Mouse (Mus musculus): ENCODE data around the gene A630076J17Rik. TPM values are rescaled to one million over a fixed set of nuclear protein-coding genes. Genes with fewer than 3 reads are reported as not detected.

Gene A630076J17Rik
- total RNA-seq (2021) = not detected

GRCm38 (mm10) chr3:107230527-107230926, at the start of gene A630076J17Rik:
Gene A630076J17Rik, plus strand, starts transcription at chr3:107230614.
- no peak for DNase-seq

- DNase-seq = no peak
These were observed 49.6 kb upstream of the A630076J17Rik start for GRCm38 (mm10) chr3:107180860-107181259.

GRCm38 (mm10) chr3:107182756-107183155, 47.7 kb upstream of the A630076J17Rik start, which contains the start of gene Kcna10:
Gene Kcna10, plus strand, starts transcription at chr3:107183056.
- no peak for DNase-seq

- peak; percentile 68 for DNase-seq
These were observed 47.2 kb upstream of the A630076J17Rik start for GRCm38 (mm10) chr3:107183178-107183577.

- no peak for DNase-seq
These were observed 44.8 kb upstream of the A630076J17Rik start for GRCm38 (mm10) chr3:107185597-107185996.

GRCm38 (mm10) chr3:107187022-107187421, 43.4 kb upstream of the A630076J17Rik start:
- no peak for DNase-seq

GRCm38 (mm10) chr3:107188226-107188899, 42.1 kb upstream of the A630076J17Rik start:
- peak; percentile 68 for DNase-seq

GRCm38 (mm10) chr3:107201310-107202180, 28.9 kb upstream of the A630076J17Rik start:
- DNase-seq = no peak

GRCm38 (mm10) chr3:107204413-107204812, 26.0 kb upstream of the A630076J17Rik start:
- no peak for DNase-seq

- no peak for DNase-seq
These were observed 25.2 kb upstream of the A630076J17Rik start for GRCm38 (mm10) chr3:107205170-107205569.

- peak; percentile 85 for DNase-seq
These were observed 24.4 kb upstream of the A630076J17Rik start for GRCm38 (mm10) chr3:107205994-107206393.

GRCm38 (mm10) chr3:107206490-107207150, 23.8 kb upstream of the A630076J17Rik start:
- no peak for DNase-seq

- no peak for DNase-seq
These were observed 22.7 kb upstream of the A630076J17Rik start for GRCm38 (mm10) chr3:107207625-107208253.

- no peak for DNase-seq
These were observed 15.8 kb upstream of the A630076J17Rik start for GRCm38 (mm10) chr3:107214606-107215005.

GRCm38 (mm10) chr3:107216400-107217100, 13.9 kb upstream of the A630076J17Rik start:
- no peak for DNase-seq

- no peak for DNase-seq
These were observed 13.3 kb upstream of the A630076J17Rik start for GRCm38 (mm10) chr3:107217101-107217480.

- no peak for DNase-seq
These were observed 11.8 kb upstream of the A630076J17Rik start for GRCm38 (mm10) chr3:107218572-107218971.

- DNase-seq = no peak
These were observed 8.8 kb upstream of the A630076J17Rik start, which contains the start of gene Cym for GRCm38 (mm10) chr3:107221608-107222007. Gene Cym, minus strand, starts transcription at chr3:107221732.

GRCm38 (mm10) chr3:107223230-107223629, 7.2 kb upstream of the A630076J17Rik start:
- no peak for DNase-seq

- no peak for DNase-seq
These were observed 4.6 kb upstream of the A630076J17Rik start for GRCm38 (mm10) chr3:107225820-107226219.

- DNase-seq = no peak
These were observed 1.2 kb upstream of the A630076J17Rik start for GRCm38 (mm10) chr3:107229221-107229620.

- DNase-seq = no peak
These were observed 592 bp upstream of the A630076J17Rik start for GRCm38 (mm10) chr3:107229822-107230221.

Data from heart, postnatal 4 days (tissue).